Mouse (Mus musculus) megakaryocyte, embryonic 14.5 days (primary cell): ENCODE data around the gene Kpna1.

Source experiments
- FLI1 ChIP-seq: IDR thresholded peaks from 2 replicates; pipeline ENCODE4 v1.6.1; 2012; ENCODE audit warnings: low read length, inconsistent platforms, mixed read lengths
- GATA1 ChIP-seq: IDR thresholded peaks from 3 replicates; pipeline ENCODE4 v1.6.1; 2012; ENCODE audit warnings: mixed read lengths, low read length, inconsistent platforms, borderline replicate concordance

- no peak for TF ChIP-seq GATA1
- no peak for TF ChIP-seq FLI1
Measured at GRCm38 (mm10) chr16:35993316-35993715, 14.8 kb downstream of the Kpna1 start.
